Mouse (Mus musculus): ENCODE measurements around the gene Slamf8. TPM values are rescaled to one million over a fixed set of nuclear protein-coding genes. Genes with fewer than 3 reads are reported as not detected.

The Slamf8 gene
- polyA plus RNA-seq, 1 experiment from 2014 or later, result not detected

DNA sequence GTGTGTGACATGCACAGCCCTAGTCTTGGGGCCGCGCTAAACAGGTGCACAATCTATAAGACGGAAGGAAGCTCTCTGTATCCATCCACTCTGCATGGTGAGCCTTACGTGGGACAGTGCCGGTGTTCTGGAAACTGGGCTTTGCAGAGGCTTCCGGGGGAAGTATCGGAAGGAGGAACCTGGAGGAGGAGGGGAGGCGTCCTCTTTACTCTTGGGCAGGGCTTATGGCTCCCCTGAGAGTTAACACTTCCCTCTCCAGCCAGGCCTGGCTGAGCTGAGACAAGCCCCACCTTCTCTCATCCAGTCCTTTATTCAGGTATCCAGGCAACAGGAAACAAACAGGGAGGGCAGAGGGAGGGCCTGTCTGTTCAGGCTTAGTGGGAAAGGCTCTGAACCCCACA is 39.8 kb downstream of the Slamf8 start:
- Histone ChIP-seq H3K9me3 (ENCODE audit: control insufficient read depth, low read length) (no peaks in the 10 kb centered on the region), H3K27me3 (ENCODE audit: control insufficient read depth, insufficient read depth, low read depth, low read length) (no peaks in the 10 kb centered on the region), H3K4me1 (replicated peaks; ENCODE audit: control insufficient read depth, insufficient read depth, low read length) (peaks cover 10% of the 10 kb centered on the region; the same call in 1 of the 2 replicates), H3K4me3 (ENCODE audit: low read length) (peak overlapping the region; percentile 51), H3K36me3 (ENCODE audit: control insufficient read depth, insufficient read depth, low read length) (no peaks in the 10 kb centered on the region), H3K4me2 (ENCODE audit: low read depth, low read length) (peak overlapping the region; percentile 61), H3K9ac (ENCODE audit: low read length) (peak overlapping the region; percentile 49), H3K27ac (ENCODE audit: low read length) (peak overlapping the region; percentile 33)
- under 1% methylated on average over 8 of the region's 8 CpGs for WGBS
- peak; percentile 88 for ATAC-seq (ENCODE audit: low read depth)

DNA sequence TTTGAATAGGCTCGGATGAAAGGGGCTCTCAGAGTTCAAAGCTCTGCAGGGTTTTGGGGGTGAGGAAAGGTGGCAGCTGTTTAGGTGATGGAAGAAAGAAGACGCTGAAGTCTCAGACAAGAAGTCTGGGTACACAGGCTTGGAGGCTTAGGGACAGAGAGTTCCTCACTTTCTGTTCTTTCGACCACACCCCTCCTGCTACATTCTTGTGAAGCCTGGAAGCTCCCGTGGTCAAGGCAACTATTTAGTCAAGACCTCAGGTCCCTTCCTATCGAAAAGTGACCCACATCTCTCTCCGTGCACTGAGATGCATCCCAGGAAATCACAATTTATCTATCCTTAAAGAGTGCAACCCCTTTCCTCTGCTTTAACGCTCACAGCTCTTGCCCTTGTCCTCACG is 40.7 kb downstream of the Slamf8 start:
- H3K36me3 ChIP-seq (ENCODE audit: control insufficient read depth, insufficient read depth, low read length), result no peaks in the 10 kb centered on the region
- H3K4me1 ChIP-seq (replicated peaks; ENCODE audit: control insufficient read depth, insufficient read depth, low read length), result peaks cover 10% of the 10 kb centered on the region; the same call in 1 of the 2 replicates
- H3K27me3 ChIP-seq (ENCODE audit: control insufficient read depth, insufficient read depth, low read depth, low read length), result no peaks in the 10 kb centered on the region
- H3K4me2 ChIP-seq (ENCODE audit: low read depth, low read length), result peak overlapping the region; percentile 61
- H3K9me3 ChIP-seq (ENCODE audit: control insufficient read depth, low read length), result no peaks in the 10 kb centered on the region
- ATAC-seq (ENCODE audit: low read depth), result no peak
- 1% methylated on average over 8 of the region's 8 CpGs for WGBS
- peak overlapping the region; percentile 51 for H3K4me3 ChIP-seq (ENCODE audit: low read length)
- H3K9ac ChIP-seq (ENCODE audit: low read length), result peak overlapping the region; percentile 49
- H3K27ac ChIP-seq (ENCODE audit: low read length), result peak overlapping the region; percentile 33

GRCm38 (mm10) chr1:172549314-172549713 is 41.1 kb downstream of the Slamf8 start:
- H3K27me3 ChIP-seq (ENCODE audit: control insufficient read depth, insufficient read depth, low read depth, low read length), result no peaks in the 10 kb centered on the region
- H3K27ac ChIP-seq (ENCODE audit: low read length), result no peak overlapping the region
- WGBS, result 24% methylated on average over 2 of the region's 2 CpGs
- H3K4me3 ChIP-seq (ENCODE audit: low read length), result peak overlapping the region; percentile 51
- ATAC-seq (ENCODE audit: low read depth), result 0 out of 2 replicates have a peak, but pooled peaks have one; percentile 23
- peaks cover 10% of the 10 kb centered on the region; the same call in 1 of the 2 replicates for H3K4me1 ChIP-seq (replicated peaks; ENCODE audit: control insufficient read depth, insufficient read depth, low read length)
- peak overlapping the region; percentile 61 for H3K4me2 ChIP-seq (ENCODE audit: low read depth, low read length)
- H3K36me3 ChIP-seq (ENCODE audit: control insufficient read depth, insufficient read depth, low read length), result no peaks in the 10 kb centered on the region
- H3K9ac ChIP-seq (ENCODE audit: low read length), result no peak overlapping the region
- H3K9me3 ChIP-seq (ENCODE audit: control insufficient read depth, low read length), result no peaks in the 10 kb centered on the region

DNA sequence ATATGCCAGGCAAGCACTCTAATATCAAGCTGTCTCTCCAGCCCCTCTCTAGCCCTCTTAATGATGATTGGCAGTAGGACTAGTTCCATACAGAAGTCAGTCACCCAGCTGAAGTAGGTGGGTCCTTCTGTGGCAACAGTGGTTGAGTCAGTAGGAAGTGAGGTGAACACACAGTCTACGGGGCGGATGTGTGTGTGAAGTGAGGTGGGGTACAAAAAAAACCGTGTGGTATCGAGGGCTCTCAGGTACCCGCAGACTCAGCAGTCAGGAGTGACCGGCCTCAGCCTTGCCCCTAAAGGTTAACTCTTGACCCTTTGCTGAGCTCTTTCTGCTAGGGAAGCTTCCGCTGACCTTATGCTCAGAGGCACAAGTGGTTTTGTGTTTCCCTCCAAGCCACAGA is 41.9 kb downstream of the Slamf8 start:
- Histone ChIP-seq H3K9me3 (ENCODE audit: control insufficient read depth, low read length) (no peaks in the 10 kb centered on the region), H3K27ac (ENCODE audit: low read length) (no peak overlapping the region), H3K4me1 (replicated peaks; ENCODE audit: control insufficient read depth, insufficient read depth, low read length) (peaks cover 10% of the 10 kb centered on the region; the same call in 1 of the 2 replicates), H3K4me2 (ENCODE audit: low read depth, low read length) (no peak overlapping the region), H3K27me3 (ENCODE audit: control insufficient read depth, insufficient read depth, low read depth, low read length) (no peaks in the 10 kb centered on the region), H3K4me3 (ENCODE audit: low read length) (no peak overlapping the region), H3K9ac (ENCODE audit: low read length) (no peak overlapping the region), H3K36me3 (ENCODE audit: control insufficient read depth, insufficient read depth, low read length) (no peaks in the 10 kb centered on the region)
- WGBS, result 35% methylated on average over 7 of the region's 7 CpGs
- ATAC-seq (ENCODE audit: low read depth), result peak; percentile 32; the same call in 1 of the 2 replicates

DNA sequence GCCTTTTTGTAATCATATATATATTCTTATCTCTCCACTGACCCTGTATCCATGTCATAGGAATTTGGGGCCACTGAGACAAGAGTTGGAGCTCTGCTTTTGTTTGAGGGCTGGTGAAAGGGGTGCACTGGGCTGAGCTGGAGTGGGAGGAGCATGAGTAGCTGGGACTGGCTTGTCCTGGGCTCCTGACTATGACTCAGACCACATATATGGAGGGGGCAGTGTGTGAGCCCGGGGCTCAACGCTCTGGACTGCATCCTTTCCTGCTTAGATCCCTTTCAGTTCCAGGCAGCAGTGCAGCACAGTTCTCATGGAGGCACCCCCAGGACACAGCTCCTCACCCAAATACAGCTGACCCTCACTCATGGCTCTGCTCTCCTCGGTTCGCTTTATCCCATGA is 44.3 kb downstream of the Slamf8 start:
- no peaks in the 10 kb centered on the region for H3K36me3 ChIP-seq (ENCODE audit: control insufficient read depth, insufficient read depth, low read length)
- 73% methylated on average over 4 of the region's 4 CpGs for WGBS
- H3K4me2 ChIP-seq (ENCODE audit: low read depth, low read length), result no peak overlapping the region
- H3K9ac ChIP-seq (ENCODE audit: low read length), result no peak overlapping the region
- H3K9me3 ChIP-seq (ENCODE audit: control insufficient read depth, low read length), result no peaks in the 10 kb centered on the region
- H3K4me3 ChIP-seq (ENCODE audit: low read length), result no peak overlapping the region
- peaks cover 7% of the 10 kb centered on the region; the same call in 1 of the 2 replicates for H3K4me1 ChIP-seq (replicated peaks; ENCODE audit: control insufficient read depth, insufficient read depth, low read length)
- no peaks in the 10 kb centered on the region for H3K27me3 ChIP-seq (ENCODE audit: control insufficient read depth, insufficient read depth, low read depth, low read length)
- no peak overlapping the region for H3K27ac ChIP-seq (ENCODE audit: low read length)
- ATAC-seq (ENCODE audit: low read depth), result no peak

GRCm38 (mm10) chr1:172540283-172540820 is 50.0 kb downstream of the Slamf8 start:
- no peak overlapping the region for H3K27ac ChIP-seq (ENCODE audit: low read length)
- 50% methylated on average over 11 of the region's 11 CpGs for WGBS
- no peak overlapping the region for H3K9ac ChIP-seq (ENCODE audit: low read length)
- no peaks in the 10 kb centered on the region for H3K4me1 ChIP-seq (replicated peaks; ENCODE audit: control insufficient read depth, insufficient read depth, low read length)
- H3K4me2 ChIP-seq (ENCODE audit: low read depth, low read length), result no peak overlapping the region
- no peaks in the 10 kb centered on the region for H3K36me3 ChIP-seq (ENCODE audit: control insufficient read depth, insufficient read depth, low read length)
- no peak for ATAC-seq (ENCODE audit: low read depth)
- H3K9me3 ChIP-seq (ENCODE audit: control insufficient read depth, low read length), result no peaks in the 10 kb centered on the region
- no peak overlapping the region for H3K4me3 ChIP-seq (ENCODE audit: low read length)
- H3K27me3 ChIP-seq (ENCODE audit: control insufficient read depth, insufficient read depth, low read depth, low read length), result no peaks in the 10 kb centered on the region

- Histone ChIP-seq H3K4me1 (replicated peaks; ENCODE audit: control insufficient read depth, insufficient read depth, low read length) (no peaks in the 10 kb centered on the region), H3K27me3 (ENCODE audit: control insufficient read depth, insufficient read depth, low read depth, low read length) (no peaks in the 10 kb centered on the region), H3K27ac (ENCODE audit: low read length) (no peak overlapping the region), H3K9me3 (ENCODE audit: control insufficient read depth, low read length) (no peaks in the 10 kb centered on the region), H3K9ac (ENCODE audit: low read length) (no peak overlapping the region), H3K4me3 (ENCODE audit: low read length) (no peak overlapping the region), H3K4me2 (ENCODE audit: low read depth, low read length) (no peak overlapping the region), H3K36me3 (ENCODE audit: control insufficient read depth, insufficient read depth, low read length) (no peaks in the 10 kb centered on the region)
- no peak for ATAC-seq (ENCODE audit: low read depth)
- WGBS, result 47% methylated on average over 6 of the region's 6 CpGs
Measured at GRCm38 (mm10) chr1:172539827-172540226, 50.5 kb downstream of the Slamf8 start.

- 82% methylated on average over 16 of the region's 16 CpGs for WGBS
- Histone ChIP-seq H3K27me3 (ENCODE audit: control insufficient read depth, insufficient read depth, low read depth, low read length) (no peaks in the 10 kb centered on the region), H3K4me3 (ENCODE audit: low read length) (no peak overlapping the region)
Measured at GRCm38 (mm10) chr1:172535116-172535515, 55.3 kb downstream of the Slamf8 start.

DNA sequence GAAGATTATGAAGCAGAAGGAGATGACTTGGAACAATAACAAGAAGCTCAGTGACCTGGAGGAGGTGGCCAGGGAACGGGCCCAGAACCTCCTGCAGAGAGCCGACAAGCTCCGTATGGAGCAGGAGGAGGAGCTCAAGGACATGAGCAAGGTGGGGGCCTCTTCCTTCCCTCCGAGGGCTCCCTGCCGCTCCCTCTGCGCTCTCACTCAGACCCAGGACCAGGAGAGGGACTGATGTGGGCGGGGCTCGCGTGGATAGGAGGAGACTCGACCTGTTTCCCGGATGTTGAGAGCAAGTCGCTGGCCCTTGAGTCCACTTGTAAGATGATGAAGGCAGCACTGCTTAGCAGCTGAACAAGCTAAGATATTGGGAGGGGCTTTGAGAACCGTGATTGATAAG is 57.8 kb downstream of the Slamf8 start:
- Histone ChIP-seq H3K27me3 (ENCODE audit: control insufficient read depth, insufficient read depth, low read depth, low read length) (no peaks in the 10 kb centered on the region), H3K36me3 (ENCODE audit: control insufficient read depth, insufficient read depth, low read length) (no peaks in the 10 kb centered on the region), H3K27ac (ENCODE audit: low read length) (peak overlapping the region; percentile 36; the same call in 1 of the 2 replicates), H3K4me1 (replicated peaks; ENCODE audit: control insufficient read depth, insufficient read depth, low read length) (peaks cover 14% of the 10 kb centered on the region), H3K4me2 (ENCODE audit: low read depth, low read length) (peak overlapping the region; percentile 55), H3K4me3 (ENCODE audit: low read length) (peak overlapping the region; percentile 24), H3K9ac (ENCODE audit: low read length) (peak overlapping the region; percentile 46), H3K9me3 (ENCODE audit: control insufficient read depth, low read length) (no peaks in the 10 kb centered on the region)
- peak; percentile 69 for ATAC-seq (ENCODE audit: low read depth)
- under 1% methylated on average over 12 of the region's 13 CpGs for WGBS

More at GRCm38 (mm10) chr1:172535116-172535515, 55.3 kb downstream of the Slamf8 start:
- no peak for ATAC-seq (ENCODE audit: low read depth)
- Histone ChIP-seq H3K4me2 (ENCODE audit: low read depth, low read length) (no peak overlapping the region), H3K9ac (ENCODE audit: low read length) (no peak overlapping the region), H3K4me1 (replicated peaks; ENCODE audit: control insufficient read depth, insufficient read depth, low read length) (peaks cover 14% of the 10 kb centered on the region), H3K9me3 (ENCODE audit: control insufficient read depth, low read length) (no peaks in the 10 kb centered on the region), H3K36me3 (ENCODE audit: control insufficient read depth, insufficient read depth, low read length) (no peaks in the 10 kb centered on the region), H3K27ac (ENCODE audit: low read length) (no peak overlapping the region)
